Mouse (Mus musculus): ENCODE data around the gene Pigz.
"Not testable (repeated sequence)": the region's sequence is repeated elsewhere in the genome, so short reads cannot be mapped to it uniquely, and the experiment has no call there.

Gene Pigz

DNA sequence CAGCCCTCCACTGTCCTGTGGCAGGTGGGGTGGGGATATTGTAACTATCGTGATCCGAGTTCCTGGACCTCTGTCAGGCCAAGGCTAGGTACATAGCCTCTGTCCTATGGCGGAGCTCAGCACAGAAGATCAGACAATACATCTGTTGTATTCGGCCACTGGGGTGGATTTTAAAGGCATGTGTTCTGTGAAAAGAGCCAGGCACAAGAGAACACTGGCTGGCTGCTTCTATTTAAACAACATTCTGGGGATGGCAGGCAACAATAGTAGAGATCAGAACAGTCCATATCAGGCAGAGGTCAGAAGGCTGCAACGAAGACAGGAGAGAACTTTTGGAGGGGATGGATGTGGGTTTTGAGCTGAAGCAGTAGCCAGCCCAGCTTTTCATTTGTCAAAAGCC is 1.4 kb upstream of the Pigz start:
- no peak for DNase-seq

GRCm38 (mm10) chr16:31932840-31933697 is 582 bp upstream of the Pigz start:
- DNase-seq = peak; percentile 92

DNA sequence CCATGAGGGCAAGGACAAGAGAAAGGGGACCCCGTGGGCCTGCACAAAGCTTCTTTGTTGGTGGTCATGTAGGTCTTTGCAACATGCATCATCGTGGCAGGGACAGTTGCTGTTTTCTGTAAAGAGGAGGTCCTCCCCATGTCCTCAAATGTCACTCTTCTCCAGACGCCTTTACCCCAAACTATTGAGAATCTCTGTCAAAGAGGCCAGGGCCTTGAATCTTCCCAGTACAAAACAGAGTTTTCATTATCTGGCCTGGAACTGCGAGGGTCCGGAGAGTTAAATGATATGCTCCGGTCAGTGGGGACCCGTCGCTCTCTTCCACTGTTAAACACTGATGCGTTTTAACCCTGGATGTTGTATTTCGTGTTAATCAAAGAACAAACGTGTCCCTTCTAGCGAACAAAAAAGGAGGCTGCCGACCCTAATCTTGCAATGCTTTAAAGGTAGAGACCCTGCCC is 929 bp downstream of the Pigz start:
- DNase-seq = no peak

- DNase-seq = peak; percentile 26
Measured at GRCm38 (mm10) chr16:31935091-31935979, 1.7 kb downstream of the Pigz start.

DNA sequence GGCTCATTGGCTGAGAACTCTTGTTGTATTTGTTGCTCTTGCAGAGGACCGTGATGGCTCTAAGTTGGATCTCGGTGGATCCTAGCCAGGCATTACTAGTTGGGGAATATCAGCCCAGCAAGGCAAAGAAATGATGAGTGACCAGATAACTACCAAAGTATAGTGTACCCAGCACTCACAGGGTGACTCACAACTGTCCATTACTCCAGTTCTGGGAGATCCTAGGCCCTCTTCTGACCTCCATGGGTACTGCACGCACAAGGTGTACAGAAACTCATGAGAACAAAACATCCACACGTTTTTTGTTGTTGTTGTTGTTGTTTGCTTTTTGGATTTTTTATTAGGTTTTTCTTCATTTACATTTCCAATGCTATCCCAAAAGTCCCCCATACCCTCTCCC is 2.9 kb downstream of the Pigz start:
- DNase-seq = no peak

DNA sequence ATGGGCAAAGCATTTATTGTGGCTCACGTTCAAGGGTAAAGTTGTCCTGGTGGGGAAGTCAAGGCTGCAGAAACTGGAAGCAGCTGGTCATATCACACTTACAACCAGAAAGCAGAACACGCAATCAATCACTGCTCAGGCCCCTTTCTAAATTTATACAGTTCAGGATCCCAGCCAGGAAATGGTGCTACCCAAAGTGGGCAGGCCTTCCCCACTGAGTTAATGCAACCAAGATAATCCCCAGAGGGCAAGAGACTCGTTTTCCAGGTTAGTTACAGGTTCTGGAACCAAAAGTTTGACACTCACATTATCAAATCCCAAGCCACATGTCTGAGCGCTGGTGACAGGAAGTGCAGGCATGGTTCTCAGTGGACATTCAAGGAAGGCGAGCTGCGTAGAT is 5.2 kb downstream of the Pigz start:
- no peak for DNase-seq

GRCm38 (mm10) chr16:31940586-31940985 is 6.9 kb downstream of the Pigz start:
- no peak for DNase-seq

- DNase-seq = peak; percentile 88
Measured at GRCm38 (mm10) chr16:31943980-31944379, 10.3 kb downstream of the Pigz start.

DNA sequence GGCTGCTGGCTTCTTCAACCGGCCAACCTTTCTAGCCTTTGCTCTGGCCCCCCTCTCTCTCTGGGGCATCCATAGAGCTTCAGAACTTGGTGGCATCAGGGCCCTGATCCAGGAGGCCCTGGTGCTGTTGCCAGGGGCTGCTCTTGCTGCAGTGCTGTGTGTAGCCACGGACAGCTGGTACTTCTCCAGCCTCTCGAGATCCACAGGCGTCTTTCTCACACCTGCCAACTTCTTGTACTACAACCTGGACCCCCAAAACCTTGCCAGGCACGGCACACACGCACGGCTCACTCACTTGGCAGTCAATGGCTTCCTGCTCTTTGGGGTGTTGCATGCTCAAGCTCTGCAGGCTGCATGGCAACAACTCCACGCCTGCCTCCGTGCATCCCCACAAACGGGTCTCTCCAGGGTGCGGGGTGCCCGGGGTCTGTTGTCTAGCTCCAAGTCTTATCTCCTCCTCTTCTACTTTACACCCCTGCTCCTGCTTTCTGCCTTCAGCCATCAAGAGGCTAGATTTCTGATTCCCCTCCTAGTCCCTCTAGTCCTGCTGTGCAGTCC is 11.1 kb downstream of the Pigz start:
- DNase-seq = no peak

- no peak for DNase-seq
Measured at GRCm38 (mm10) chr16:31945372-31945771, 11.7 kb downstream of the Pigz start.

GRCm38 (mm10) chr16:31945986-31946385 is 12.3 kb downstream of the Pigz start:
- not testable (repeated sequence) for DNase-seq

DNA sequence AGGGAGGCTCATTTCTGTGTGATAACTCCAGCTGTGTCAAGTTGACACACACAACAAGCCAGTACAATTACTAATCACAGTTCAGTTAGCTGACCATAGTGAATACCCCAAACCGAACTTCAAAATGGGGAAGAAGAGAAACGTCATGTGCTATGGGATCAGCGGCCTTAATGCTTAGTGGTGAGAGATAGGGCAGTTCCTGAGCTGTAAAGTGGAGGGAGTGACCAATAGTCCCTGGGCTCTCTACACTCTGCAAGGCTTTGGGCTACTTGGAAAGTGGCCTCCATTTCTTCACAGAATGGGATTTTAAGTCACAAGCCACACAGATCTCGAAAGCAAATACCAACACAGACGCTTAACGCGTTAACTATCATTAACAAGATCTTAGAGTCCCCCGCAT is 13.7 kb downstream of the Pigz start:
- DNase-seq = no peak

DNA sequence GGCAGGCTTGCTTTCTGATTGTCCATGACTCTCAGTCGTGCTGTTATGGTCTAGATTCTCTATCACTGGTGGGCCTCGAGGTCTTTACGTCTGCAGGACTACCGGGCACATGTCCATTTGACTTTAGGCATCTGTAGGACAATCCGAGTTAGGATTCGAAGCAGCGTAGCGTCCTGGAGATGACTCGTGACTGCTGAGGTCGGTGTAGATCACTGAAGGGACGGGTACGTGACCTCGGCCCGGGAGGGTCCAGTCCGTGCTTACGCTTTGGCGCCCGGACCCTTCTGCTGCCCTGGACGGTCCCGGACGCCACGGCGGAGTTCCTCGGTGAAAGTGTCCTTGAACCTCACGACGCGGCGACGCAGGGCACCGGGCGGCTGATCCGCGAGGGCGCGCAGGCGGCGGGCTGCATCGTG is 14.3 kb downstream of the Pigz start:
- DNase-seq = no peak

DNA sequence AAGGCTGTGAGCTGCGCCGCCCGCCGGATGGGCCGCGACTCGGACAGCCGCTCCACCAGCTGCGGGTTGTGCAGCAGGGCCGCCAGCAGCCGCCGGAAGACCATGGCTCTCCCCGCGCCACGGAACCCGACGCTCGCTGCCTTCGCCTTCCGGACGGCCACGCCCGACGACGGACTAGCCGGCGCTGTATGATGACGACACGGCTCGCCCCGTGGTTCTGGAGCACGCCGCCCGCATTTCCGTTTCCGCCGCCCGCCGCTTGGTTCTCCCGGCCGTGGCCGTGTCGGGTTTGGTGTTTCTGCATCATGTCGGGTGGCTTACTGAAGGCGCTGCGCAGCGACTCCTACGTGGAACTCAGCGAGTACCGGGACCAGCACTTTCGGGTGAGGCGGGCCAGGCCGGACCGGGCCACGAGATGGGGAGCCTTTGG is 14.7 kb downstream of the Pigz start, which contains the start of the genes 0610012G03Rik and Ncbp2:
Gene 0610012G03Rik, minus strand, starts transcription at position 150 of the 430 bp plus-strand sequence.
Gene Ncbp2, plus strand, starts transcription at position 169 of the 430 bp plus-strand sequence.
- peak; percentile 99 for DNase-seq

- no peak for DNase-seq
Measured at GRCm38 (mm10) chr16:31963224-31963623, 29.6 kb downstream of the Pigz start.

DNA sequence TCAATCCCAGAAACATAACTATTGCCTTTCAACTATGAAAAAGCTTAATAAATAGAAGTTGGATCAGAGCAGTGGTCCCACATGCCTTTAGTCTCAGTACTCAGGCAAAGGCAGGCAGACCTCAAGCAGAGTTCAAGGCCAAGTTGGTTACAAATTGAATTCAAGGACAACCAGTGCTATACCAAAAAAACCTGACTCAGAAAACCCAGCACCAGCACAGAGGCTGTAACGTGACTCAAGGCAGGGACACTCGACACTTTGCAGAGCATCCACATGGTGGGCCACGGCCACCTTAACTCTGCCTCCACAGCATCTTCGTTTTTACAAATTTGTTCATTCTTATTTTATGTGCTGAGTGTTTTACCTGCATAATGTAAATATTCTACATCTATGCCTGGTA is 41.6 kb downstream of the Pigz start:
- no peak for DNase-seq

DNA sequence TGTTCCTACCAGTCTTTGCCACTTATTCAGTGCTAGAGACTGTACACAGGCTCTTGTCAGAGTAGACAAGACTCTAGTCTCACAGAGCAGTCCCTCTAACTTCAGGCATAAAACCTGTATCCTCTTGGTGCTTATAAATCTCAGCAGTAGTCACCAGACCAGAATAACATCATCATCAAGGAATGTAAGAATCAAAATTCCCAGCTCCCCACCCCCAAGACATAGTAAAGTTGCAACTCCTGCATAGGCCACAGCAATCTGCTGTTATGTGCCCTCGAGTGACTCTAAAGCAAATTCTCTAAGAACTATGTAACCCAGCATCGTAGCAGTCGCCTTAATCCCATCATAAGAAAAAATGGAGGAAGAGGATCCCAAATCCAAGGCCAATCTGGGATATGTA is 45.9 kb downstream of the Pigz start:
- no peak for DNase-seq

- DNase-seq = no peak
Measured at GRCm38 (mm10) chr16:31980946-31981345, 47.3 kb downstream of the Pigz start.

GRCm38 (mm10) chr16:31992039-31992438 is 58.4 kb downstream of the Pigz start:
- no peak for DNase-seq

GRCm38 (mm10) chr16:31993195-31993594 is 59.5 kb downstream of the Pigz start:
- no peak for DNase-seq

- DNase-seq = no peak
Measured at GRCm38 (mm10) chr16:31993946-31994345, 60.3 kb downstream of the Pigz start.

Measured in kidney, postnatal 10 days (tissue).